Mouse (Mus musculus): ENCODE measurements around the gene Olfr1056.

DNA sequence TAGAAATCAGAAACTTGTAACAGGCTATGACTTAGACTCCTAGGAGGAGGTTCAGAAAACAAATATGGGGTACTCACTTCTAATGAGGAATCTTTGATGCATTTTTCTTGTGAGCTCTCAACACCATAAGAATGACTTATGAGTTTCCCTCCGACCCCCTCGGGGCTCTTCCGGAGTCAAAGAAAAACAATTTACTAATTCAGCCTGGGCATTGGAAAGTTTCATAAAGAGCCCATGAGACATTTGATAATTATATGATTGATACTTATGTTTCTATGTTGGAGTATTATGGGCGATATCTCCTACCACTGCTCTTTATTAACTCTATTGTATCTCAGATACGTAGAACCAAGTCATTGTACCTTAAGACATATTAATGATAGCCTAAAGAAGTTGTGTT is 12.1 kb downstream of the Olfr1056 start, which contains the start of gene Olfr1055:
- no peak for TF ChIP-seq POLR2A (IDR thresholded peaks at IDR 0.05; ENCODE audit: borderline replicate concordance, extremely low read depth, insufficient read depth, insufficient read length, poor library complexity, severe bottlenecking)
- TF ChIP-seq CTCF (IDR thresholded peaks at IDR 0.05; ENCODE audit: borderline replicate concordance, extremely low read depth, insufficient read depth, insufficient read length), result no peak

Data from brain, embryonic 14.5 days (tissue).